Mouse (Mus musculus): ENCODE measurements around the gene Cdk19. TPM values are rescaled to one million over a fixed set of nuclear protein-coding genes. Genes with fewer than 3 reads are reported as not detected.

Cdk19 gene
- polyA plus RNA-seq, 1 experiment = 4.8 TPM

DNA sequence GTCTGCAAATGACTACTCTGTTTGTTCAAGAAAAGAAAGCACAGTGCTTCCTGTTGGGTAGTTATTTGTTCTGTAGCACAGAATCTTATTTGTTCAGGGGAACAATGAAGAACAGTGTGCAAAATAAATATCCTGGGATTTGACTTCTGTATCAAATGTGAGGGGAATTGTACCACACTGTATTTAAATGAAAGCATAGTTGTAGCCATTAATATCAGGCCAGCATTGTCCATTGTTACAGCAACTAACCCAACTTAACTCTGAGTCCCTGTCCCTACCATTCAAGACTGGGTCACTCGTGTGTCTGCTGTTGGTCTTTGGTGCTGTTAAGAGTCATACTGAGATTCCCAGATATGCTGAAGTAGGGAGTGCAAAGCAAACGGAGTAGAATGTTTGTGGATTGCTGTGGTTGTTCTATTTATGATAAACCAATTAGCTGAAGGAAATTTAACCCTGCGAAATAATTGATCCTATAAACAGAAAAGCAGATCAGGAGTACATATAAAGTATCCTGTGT is 106.8 kb downstream of the Cdk19 start:
- H3K9me3 ChIP-seq = peaks cover 7% of the 10 kb centered on the region
- H3K4me3 ChIP-seq (replicated peaks) = no peak overlapping the region
- H3K4me1 ChIP-seq = peaks cover 80% of the 10 kb centered on the region
- no peaks in the 10 kb centered on the region for H3K27me3 ChIP-seq (replicated peaks)
- H3K36me3 ChIP-seq (replicated peaks; ENCODE audit: low read length) = peaks cover 39% of the 10 kb centered on the region
- no peak for TF ChIP-seq GATA1 (IDR thresholded peaks at IDR 0.05; ENCODE audit: borderline replicate concordance, low read length)
- no peak for TF ChIP-seq FLI1 (IDR thresholded peaks at IDR 0.05; ENCODE audit: low read length)

DNA sequence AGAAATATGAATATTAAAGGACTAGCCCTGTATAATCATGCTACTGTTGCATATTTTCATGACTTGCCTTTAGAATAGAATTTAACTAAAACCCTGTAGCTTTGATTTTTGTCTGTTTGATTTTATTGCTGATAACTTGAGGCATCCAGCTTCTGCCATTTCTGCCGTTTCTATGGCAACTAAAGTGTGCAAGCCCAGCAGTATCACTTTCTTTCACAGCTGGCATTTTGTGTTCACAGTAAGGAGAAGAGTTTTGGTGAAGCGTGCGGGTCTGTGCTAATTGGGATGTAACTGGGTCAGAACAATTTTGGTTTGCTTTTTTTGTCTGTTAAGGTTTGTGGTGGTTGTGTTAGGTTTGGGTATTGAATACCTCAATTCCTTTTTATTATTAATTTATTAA is 107.3 kb downstream of the Cdk19 start:
- Histone ChIP-seq H3K4me1 (peaks cover 80% of the 10 kb centered on the region), H3K4me3 (replicated peaks) (no peak overlapping the region), H3K36me3 (replicated peaks; ENCODE audit: low read length) (peaks cover 35% of the 10 kb centered on the region), H3K27me3 (replicated peaks) (no peaks in the 10 kb centered on the region), H3K9me3 (peaks cover 7% of the 10 kb centered on the region)
- TF ChIP-seq FLI1 (IDR thresholded peaks at IDR 0.05; ENCODE audit: low read length) (no peak), GATA1 (IDR thresholded peaks at IDR 0.05; ENCODE audit: borderline replicate concordance, low read length) (no peak)

DNA sequence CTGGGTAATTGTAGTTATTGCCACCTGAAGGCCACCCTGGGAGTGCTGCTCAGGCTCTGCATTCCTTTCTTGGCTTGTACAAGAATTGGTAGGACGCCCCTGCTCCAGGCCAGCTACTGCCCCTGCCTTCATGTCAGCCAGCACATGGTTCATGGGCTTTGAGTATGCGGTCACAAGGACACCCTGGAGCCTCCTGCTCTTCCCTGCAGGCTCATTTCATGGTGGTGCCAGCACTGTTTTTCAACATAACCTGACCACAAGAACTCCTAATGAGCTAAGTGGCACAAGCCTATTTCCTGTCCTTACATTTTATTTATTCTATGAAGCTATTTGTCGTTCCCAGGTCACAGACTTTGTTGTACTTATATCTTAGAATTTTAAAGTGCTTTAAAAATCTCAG is 107.9 kb downstream of the Cdk19 start:
- Histone ChIP-seq H3K36me3 (replicated peaks; ENCODE audit: low read length) (peaks cover 29% of the 10 kb centered on the region), H3K27me3 (replicated peaks) (no peaks in the 10 kb centered on the region), H3K4me1 (peaks cover 80% of the 10 kb centered on the region), H3K4me3 (replicated peaks) (peak overlapping the region; percentile 82), H3K9me3 (peaks cover 6% of the 10 kb centered on the region)
- no peak for TF ChIP-seq FLI1 (IDR thresholded peaks at IDR 0.05; ENCODE audit: low read length)
- TF ChIP-seq GATA1 (IDR thresholded peaks at IDR 0.05; ENCODE audit: borderline replicate concordance, low read length) = no peak

DNA sequence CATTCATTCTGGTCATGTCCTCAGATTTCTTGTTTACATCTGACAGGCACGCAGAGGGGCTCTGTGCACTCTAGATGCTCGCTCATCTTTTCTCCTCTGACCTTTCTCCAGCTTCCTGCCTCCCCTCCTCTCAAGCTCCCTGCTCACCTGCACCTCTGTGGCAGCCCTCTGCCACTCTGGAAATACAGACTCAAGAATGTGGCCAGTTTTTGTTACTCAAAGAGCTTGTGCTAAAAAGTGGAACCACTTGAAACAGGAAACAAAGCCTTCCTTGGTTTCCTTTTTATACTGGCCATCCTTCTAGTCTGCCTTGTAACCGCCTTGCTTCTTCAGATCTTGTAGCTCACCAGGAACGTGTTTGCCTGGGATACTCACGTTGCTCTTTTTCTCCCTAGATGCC is 108.6 kb downstream of the Cdk19 start:
- Histone ChIP-seq H3K36me3 (replicated peaks; ENCODE audit: low read length) (peaks cover 23% of the 10 kb centered on the region), H3K4me3 (replicated peaks) (peak overlapping the region; percentile 88), H3K4me1 (peaks cover 75% of the 10 kb centered on the region), H3K9me3 (no peaks in the 10 kb centered on the region), H3K27me3 (replicated peaks) (no peaks in the 10 kb centered on the region)
- TF ChIP-seq FLI1 (IDR thresholded peaks at IDR 0.05; ENCODE audit: low read length) = no peak
- no peak for TF ChIP-seq GATA1 (IDR thresholded peaks at IDR 0.05; ENCODE audit: borderline replicate concordance, low read length)

DNA sequence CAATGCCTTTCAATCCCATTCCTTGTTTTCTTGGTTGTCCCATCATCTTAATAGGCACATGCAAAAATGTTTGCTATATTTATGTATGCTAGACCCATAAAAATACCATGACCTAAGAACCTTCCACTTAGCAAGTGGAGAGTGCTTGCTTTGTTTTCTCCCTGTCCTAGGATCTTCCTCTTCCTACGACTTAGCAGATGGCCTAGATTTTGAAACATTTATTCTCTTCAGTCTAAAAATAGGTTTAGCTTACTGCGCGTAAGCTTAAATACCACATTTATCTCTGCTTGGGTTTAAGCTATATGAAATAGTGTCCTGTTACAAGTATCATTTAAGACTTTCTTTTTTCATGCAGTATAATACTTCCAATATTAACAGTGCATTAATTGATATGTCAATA is 109.1 kb downstream of the Cdk19 start:
- TF ChIP-seq FLI1 (IDR thresholded peaks at IDR 0.05; ENCODE audit: low read length) (no peak), GATA1 (IDR thresholded peaks at IDR 0.05; ENCODE audit: borderline replicate concordance, low read length) (no peak)
- peaks cover 72% of the 10 kb centered on the region for H3K4me1 ChIP-seq
- peak overlapping the region; percentile 88 for H3K4me3 ChIP-seq (replicated peaks)
- no peaks in the 10 kb centered on the region for H3K9me3 ChIP-seq
- H3K27me3 ChIP-seq (replicated peaks) = no peaks in the 10 kb centered on the region
- H3K36me3 ChIP-seq (replicated peaks; ENCODE audit: low read length) = peaks cover 17% of the 10 kb centered on the region

DNA sequence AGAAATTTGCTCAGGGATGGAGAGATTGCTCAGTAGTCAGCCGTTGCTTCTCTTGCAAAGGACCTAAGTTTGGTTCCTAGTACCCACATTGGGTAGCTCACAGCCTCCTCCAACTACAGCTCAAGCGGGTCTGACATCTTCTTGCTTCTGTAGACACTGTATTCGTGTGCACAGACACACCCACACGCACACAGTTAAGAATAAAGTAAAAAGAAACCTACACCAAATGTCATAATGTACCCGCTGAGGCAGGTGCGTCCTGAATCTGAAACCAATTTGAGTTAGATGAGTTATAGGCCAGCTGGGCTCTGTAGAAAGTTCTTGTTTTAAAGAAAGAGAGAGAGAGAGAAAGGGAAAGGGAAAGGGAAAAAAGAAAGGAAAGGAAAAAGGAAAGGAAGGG is 110.2 kb downstream of the Cdk19 start:
- no peaks in the 10 kb centered on the region for H3K9me3 ChIP-seq
- H3K4me1 ChIP-seq = peaks cover 71% of the 10 kb centered on the region

DNA sequence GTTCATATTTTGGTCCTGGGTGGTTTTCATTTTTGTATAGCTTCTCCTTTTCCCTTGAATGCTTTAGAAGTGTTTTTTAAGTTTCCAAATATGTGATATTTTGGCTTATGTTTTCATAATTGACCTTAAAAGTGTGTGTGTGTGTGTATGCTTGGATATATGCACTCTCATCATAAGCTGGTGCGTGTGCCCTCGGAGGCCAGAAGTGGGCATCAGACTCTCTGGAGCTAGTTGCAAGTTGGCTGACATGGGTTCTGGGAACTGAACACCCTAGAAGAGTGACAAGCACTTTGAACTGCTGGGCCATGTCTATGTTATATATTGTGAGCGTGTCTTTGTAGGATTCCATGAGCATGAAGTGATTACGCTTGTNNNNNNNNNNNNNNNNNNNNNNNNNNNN is 110.8 kb downstream of the Cdk19 start:
- H3K4me3 ChIP-seq (replicated peaks) = peak overlapping the region; percentile 9
- H3K9me3 ChIP-seq = no peaks in the 10 kb centered on the region
- TF ChIP-seq FLI1 (IDR thresholded peaks at IDR 0.05; ENCODE audit: low read length) = no peak
- TF ChIP-seq GATA1 (IDR thresholded peaks at IDR 0.05; ENCODE audit: borderline replicate concordance, low read length) = no peak
- H3K27me3 ChIP-seq (replicated peaks) = no peaks in the 10 kb centered on the region
- H3K36me3 ChIP-seq (replicated peaks; ENCODE audit: low read length) = peaks cover 15% of the 10 kb centered on the region
- peaks cover 69% of the 10 kb centered on the region for H3K4me1 ChIP-seq

More for the DNA sequence above, 110.2 kb downstream of the Cdk19 start:
- Histone ChIP-seq H3K36me3 (replicated peaks; ENCODE audit: low read length) (peaks cover 16% of the 10 kb centered on the region), H3K27me3 (replicated peaks) (no peaks in the 10 kb centered on the region), H3K4me3 (replicated peaks) (peak overlapping the region; percentile 38)
- no peak for TF ChIP-seq GATA1 (IDR thresholded peaks at IDR 0.05; ENCODE audit: borderline replicate concordance, low read length)
- TF ChIP-seq FLI1 (IDR thresholded peaks at IDR 0.05; ENCODE audit: low read length) = no peak

DNA sequence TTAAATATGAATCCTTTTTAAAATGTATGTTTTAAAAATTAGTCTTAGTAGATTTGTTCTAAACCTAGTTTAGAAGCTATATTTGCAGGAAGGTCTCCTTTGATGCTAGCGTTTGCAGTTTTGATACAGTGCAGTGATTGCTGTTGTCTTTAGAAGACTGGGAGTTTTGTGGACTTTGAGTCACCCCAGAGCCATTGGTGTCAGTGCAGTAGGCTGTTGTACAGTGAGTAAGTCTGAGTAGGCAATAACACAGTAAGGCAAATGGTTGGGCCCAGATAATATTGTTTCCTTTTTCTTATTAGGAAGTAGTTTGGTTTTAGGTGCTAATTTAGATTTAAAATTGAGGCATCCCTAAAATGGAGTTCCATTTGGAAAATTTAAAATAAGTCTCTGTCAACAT is 117.8 kb downstream of the Cdk19 start:
- TF ChIP-seq GATA1 (IDR thresholded peaks at IDR 0.05; ENCODE audit: borderline replicate concordance, low read length) (no peak), FLI1 (IDR thresholded peaks at IDR 0.05; ENCODE audit: low read length) (no peak)
- Histone ChIP-seq H3K27me3 (replicated peaks) (no peaks in the 10 kb centered on the region), H3K36me3 (replicated peaks; ENCODE audit: low read length) (peaks cover 40% of the 10 kb centered on the region), H3K4me3 (replicated peaks) (no peak overlapping the region), H3K4me1 (peaks cover 64% of the 10 kb centered on the region), H3K9me3 (no peaks in the 10 kb centered on the region)

DNA sequence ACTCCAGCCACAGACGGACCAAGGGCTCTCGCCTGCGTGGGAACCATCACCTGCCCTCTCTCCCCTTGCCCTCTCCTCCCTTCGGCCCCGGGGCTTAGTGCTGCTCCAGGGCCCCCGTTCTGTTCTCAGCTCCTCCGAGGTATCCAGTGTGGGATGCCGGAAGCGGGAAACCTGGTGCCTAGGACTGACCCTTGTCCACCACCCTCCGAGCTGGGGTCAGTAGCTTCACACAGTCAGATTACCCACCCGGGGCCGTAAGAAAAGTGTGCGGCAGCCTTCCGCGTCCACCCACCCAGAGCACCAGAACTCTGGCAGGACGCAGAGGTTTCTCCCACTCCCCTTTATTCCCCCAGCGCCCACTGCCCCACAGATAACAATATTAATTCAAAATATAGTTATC is 119.8 kb downstream of the Cdk19 start:
- no peak for TF ChIP-seq FLI1 (IDR thresholded peaks at IDR 0.05; ENCODE audit: low read length)
- no peak for TF ChIP-seq GATA1 (IDR thresholded peaks at IDR 0.05; ENCODE audit: borderline replicate concordance, low read length)

DNA sequence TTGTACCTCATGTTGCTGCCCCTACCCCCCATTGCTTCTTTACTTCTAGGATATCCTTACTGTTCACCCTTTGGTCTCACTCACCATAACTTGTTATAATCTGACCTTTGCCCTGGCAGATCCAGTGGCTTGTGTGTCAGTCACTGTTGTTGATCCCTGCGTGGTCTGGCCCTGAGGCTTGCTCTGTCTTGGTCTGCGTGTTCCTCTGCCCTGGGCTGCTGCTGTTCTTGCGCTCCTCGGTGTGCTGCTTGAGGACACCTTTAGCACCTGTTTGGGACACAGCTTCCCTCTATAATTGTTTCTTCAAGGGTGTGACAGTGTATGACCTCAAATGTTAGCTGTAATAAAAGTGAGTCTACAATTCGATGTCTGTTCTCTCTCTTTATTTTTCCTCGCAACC is 122.0 kb downstream of the Cdk19 start:
- H3K9me3 ChIP-seq = peaks cover 5% of the 10 kb centered on the region
- TF ChIP-seq GATA1 (IDR thresholded peaks at IDR 0.05; ENCODE audit: borderline replicate concordance, low read length) = no peak
- TF ChIP-seq FLI1 (IDR thresholded peaks at IDR 0.05; ENCODE audit: low read length) = no peak

More for the DNA sequence above, 119.8 kb downstream of the Cdk19 start:
- Histone ChIP-seq H3K9me3 (peaks cover 5% of the 10 kb centered on the region), H3K36me3 (replicated peaks; ENCODE audit: low read length) (peaks cover 46% of the 10 kb centered on the region), H3K4me1 (peaks cover 67% of the 10 kb centered on the region), H3K4me3 (replicated peaks) (no peak overlapping the region), H3K27me3 (replicated peaks) (no peaks in the 10 kb centered on the region)

DNA sequence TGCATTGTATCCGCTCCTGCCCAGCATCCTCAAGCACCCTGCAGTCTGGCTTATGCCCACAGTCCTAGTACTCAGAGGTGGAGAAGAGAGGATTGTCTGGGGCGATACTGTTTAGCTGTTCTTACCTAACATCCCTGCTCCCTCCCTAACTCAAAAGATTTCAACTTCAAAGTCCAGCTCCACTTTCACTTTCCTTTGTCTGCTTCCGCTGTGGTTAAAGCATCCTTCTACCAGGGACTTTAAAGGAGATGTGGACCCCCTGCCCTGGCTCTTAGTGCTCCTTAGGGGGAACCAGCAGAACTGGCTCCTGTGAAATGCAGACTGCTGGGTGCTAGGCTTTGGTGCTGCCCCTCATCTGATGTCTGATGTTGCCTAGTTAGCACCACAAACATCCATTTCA is 122.9 kb downstream of the Cdk19 start:
- Histone ChIP-seq H3K27me3 (replicated peaks) (no peaks in the 10 kb centered on the region), H3K4me1 (peaks cover 64% of the 10 kb centered on the region), H3K4me3 (replicated peaks) (peak overlapping the region; percentile 80), H3K36me3 (replicated peaks; ENCODE audit: low read length) (peaks cover 40% of the 10 kb centered on the region), H3K9me3 (peaks cover 5% of the 10 kb centered on the region)
- TF ChIP-seq FLI1 (IDR thresholded peaks at IDR 0.05; ENCODE audit: low read length) (no peak), GATA1 (IDR thresholded peaks at IDR 0.05; ENCODE audit: borderline replicate concordance, low read length) (no peak)

More for the DNA sequence above, 122.0 kb downstream of the Cdk19 start:
- Histone ChIP-seq H3K4me3 (replicated peaks) (peak overlapping the region; percentile 56), H3K4me1 (peaks cover 64% of the 10 kb centered on the region), H3K27me3 (replicated peaks) (no peaks in the 10 kb centered on the region), H3K36me3 (replicated peaks; ENCODE audit: low read length) (peaks cover 31% of the 10 kb centered on the region)
